Mouse (Mus musculus) embryo, embryonic 11 days (tissue): Measurements from ENCODE around the gene Tnf.

Experiments
- DNase-seq: peaks from one replicate; pipeline ENCODE4 v3.0.0-alpha.2; 2015

Gene Tnf

GRCm38 (mm10) chr17:35168541-35169207, 33.1 kb downstream of the Tnf start:
- peak; percentile 87 for DNase-seq

GRCm38 (mm10) chr17:35167794-35168193, 34.0 kb downstream of the Tnf start:
- DNase-seq: no peak

- peak; percentile 81 for DNase-seq
These were observed 35.3 kb downstream of the Tnf start for GRCm38 (mm10) chr17:35166352-35167035.

- DNase-seq: peak; percentile 31
These were observed 36.2 kb downstream of the Tnf start for GRCm38 (mm10) chr17:35165451-35166155.

GRCm38 (mm10) chr17:35164568-35165450, 37.0 kb downstream of the Tnf start, which contains the start of gene Prrc2a:
Gene Prrc2a, minus strand, starts transcription at chr17:35164897.
- peak; percentile 99 for DNase-seq

- no peak for DNase-seq
These were observed 37.6 kb downstream of the Tnf start for GRCm38 (mm10) chr17:35164218-35164567.

- no peak for DNase-seq
These were observed 38.3 kb downstream of the Tnf start for GRCm38 (mm10) chr17:35163326-35164081.

- no peak for DNase-seq
These were observed 39.1 kb downstream of the Tnf start for GRCm38 (mm10) chr17:35162730-35163129.

GRCm38 (mm10) chr17:35162121-35162520, 39.7 kb downstream of the Tnf start:
- DNase-seq: no peak

GRCm38 (mm10) chr17:35161421-35161820, 40.4 kb downstream of the Tnf start:
- no peak for DNase-seq

- DNase-seq: no peak
These were observed 42.2 kb downstream of the Tnf start for GRCm38 (mm10) chr17:35159638-35160037.

GRCm38 (mm10) chr17:35158850-35159593, 42.8 kb downstream of the Tnf start:
- DNase-seq: no peak

- no peak for DNase-seq
These were observed 44.1 kb downstream of the Tnf start for GRCm38 (mm10) chr17:35157661-35158175.

GRCm38 (mm10) chr17:35157254-35157653, 44.6 kb downstream of the Tnf start:
- DNase-seq: no peak

GRCm38 (mm10) chr17:35156461-35157200, 45.2 kb downstream of the Tnf start:
- no peak for DNase-seq

- no peak for DNase-seq
These were observed 46.4 kb downstream of the Tnf start for GRCm38 (mm10) chr17:35155451-35155850.

GRCm38 (mm10) chr17:35154616-35155015, 47.2 kb downstream of the Tnf start:
- DNase-seq: no peak

- no peak for DNase-seq
These were observed 47.9 kb downstream of the Tnf start for GRCm38 (mm10) chr17:35153931-35154330.

- no peak for DNase-seq
These were observed 48.7 kb downstream of the Tnf start for GRCm38 (mm10) chr17:35153077-35153476.

GRCm38 (mm10) chr17:35152121-35152520, 49.7 kb downstream of the Tnf start:
- DNase-seq: no peak
